Mouse (Mus musculus) midbrain, embryonic 16.5 days (tissue): ENCODE measurements around the gene Pitpnm2. TPM values are rescaled to one million over a fixed set of nuclear protein-coding genes. Genes with fewer than 3 reads are reported as not detected.

Experiments
- ATAC-seq: fragments of 200-750 bp; cut with Nextera tagmentation; 2 replicates; pipeline ENCODE4 v1.8.0; 2017; ENCODE audit warnings: moderate TSS enrichment
- H3K27ac ChIP-seq: fragments of 300-500 bp; sonication (generic); 2 replicates; pipeline ENCODE4 v1.5.1; 2014; ENCODE audit warnings: mild to moderate bottlenecking, low read length, mixed read lengths
- H3K27me3 ChIP-seq: fragments of 300-500 bp; sonication (generic); 2 replicates; pipeline ENCODE4 v1.6.1; 2014; ENCODE audit warnings: low read depth, low read length, mixed read lengths; ENCODE audit not compliant: control insufficient read depth, insufficient read depth
- H3K36me3 ChIP-seq: fragments of 300-500 bp; sonication (generic); 2 replicates; pipeline ENCODE4 v1.6.1; 2014; ENCODE audit warnings: mild to moderate bottlenecking, low read length, moderate library complexity, mixed read lengths; ENCODE audit not compliant: control insufficient read depth, insufficient read depth
- H3K4me1 ChIP-seq: fragments of 300-500 bp; sonication (generic); 2 replicates; pipeline ENCODE4 v1.6.1; 2014; ENCODE audit warnings: mild to moderate bottlenecking, low read length, mixed read lengths; ENCODE audit not compliant: control insufficient read depth, insufficient read depth
- H3K4me2 ChIP-seq: fragments of 300-500 bp; sonication (generic); 2 replicates; pipeline ENCODE4 v1.6.1; 2014; ENCODE audit warnings: mild to moderate bottlenecking, low read length, mixed read lengths
- H3K4me3 ChIP-seq: fragments of 300-500 bp; sonication (generic); 2 replicates; pipeline ENCODE4 v1.5.1; 2014; ENCODE audit warnings: low read depth, mild to moderate bottlenecking, low read length, moderate library complexity, mixed read lengths
- H3K9ac ChIP-seq: fragments of 300-500 bp; sonication (generic); 2 replicates; pipeline ENCODE4 v1.6.1; 2014; ENCODE audit warnings: low read depth, low read length, mixed read lengths
- H3K9me3 ChIP-seq: fragments of 300-500 bp; sonication (generic); replicated peaks from 2 replicates; pipeline ENCODE4 v1.6.1; 2014; ENCODE audit warnings: mild to moderate bottlenecking, low read length, mixed read lengths; ENCODE audit not compliant: control insufficient read depth, poor library complexity, severe bottlenecking
- WGBS: fragments of 180-500 bp; shearing (Covaris S2); extraction: QIAGEN DNeasy Blood & Tissue Kit; methylation state at CpG from one replicate; pipeline ENCODE4 v1.1.7; 2014; 5-methylcytosine and 5-hydroxymethylcytosine counted together
- polyA plus RNA-seq: library from polyadenylated mRNA; unstranded; fragments of >200 nt; fragmentation: Nextera tagmentation; extraction: Ambion mirVana; gene quantifications from 2 replicates; pipeline ENCODE4 v1.2.1, GENCODE M21; 2015

The Pitpnm2 gene
- polyA plus RNA-seq, 1 experiment from 2014 or later = 10.9 TPM

GRCm38 (mm10) chr5:124085513-124085912 lies 164.0 kb downstream of the Pitpnm2 start:
- ATAC-seq = no peak

GRCm38 (mm10) chr5:124084588-124085173 lies 164.9 kb downstream of the Pitpnm2 start:
- Histone ChIP-seq H3K4me3 (no peak overlapping the region), H3K4me2 (no peak overlapping the region), H3K9ac (no peak overlapping the region), H3K27me3 (no peaks in the 10 kb centered on the region; the same call in 1 of the 2 replicates), H3K36me3 (peaks cover 2% of the 10 kb centered on the region; the same call in 1 of the 2 replicates), H3K4me1 (no peaks in the 10 kb centered on the region), H3K9me3 (no peaks in the 10 kb centered on the region), H3K27ac (no peak overlapping the region)
- 0 out of 2 replicates have a peak, but pooled peaks have one; percentile 15 for ATAC-seq
- 39% methylated on average over 11 of the region's 11 CpGs for WGBS

More at GRCm38 (mm10) chr5:124085513-124085912, 164.0 kb downstream of the Pitpnm2 start:
- Histone ChIP-seq H3K4me1 (no peaks in the 10 kb centered on the region), H3K9me3 (no peaks in the 10 kb centered on the region), H3K36me3 (peaks cover 3% of the 10 kb centered on the region; the same call in 1 of the 2 replicates), H3K27ac (no peak overlapping the region), H3K27me3 (no peaks in the 10 kb centered on the region; the same call in 1 of the 2 replicates), H3K4me3 (no peak overlapping the region), H3K4me2 (no peak overlapping the region), H3K9ac (no peak overlapping the region)
- WGBS = 78% methylated on average over 3 of the region's 3 CpGs

DNA sequence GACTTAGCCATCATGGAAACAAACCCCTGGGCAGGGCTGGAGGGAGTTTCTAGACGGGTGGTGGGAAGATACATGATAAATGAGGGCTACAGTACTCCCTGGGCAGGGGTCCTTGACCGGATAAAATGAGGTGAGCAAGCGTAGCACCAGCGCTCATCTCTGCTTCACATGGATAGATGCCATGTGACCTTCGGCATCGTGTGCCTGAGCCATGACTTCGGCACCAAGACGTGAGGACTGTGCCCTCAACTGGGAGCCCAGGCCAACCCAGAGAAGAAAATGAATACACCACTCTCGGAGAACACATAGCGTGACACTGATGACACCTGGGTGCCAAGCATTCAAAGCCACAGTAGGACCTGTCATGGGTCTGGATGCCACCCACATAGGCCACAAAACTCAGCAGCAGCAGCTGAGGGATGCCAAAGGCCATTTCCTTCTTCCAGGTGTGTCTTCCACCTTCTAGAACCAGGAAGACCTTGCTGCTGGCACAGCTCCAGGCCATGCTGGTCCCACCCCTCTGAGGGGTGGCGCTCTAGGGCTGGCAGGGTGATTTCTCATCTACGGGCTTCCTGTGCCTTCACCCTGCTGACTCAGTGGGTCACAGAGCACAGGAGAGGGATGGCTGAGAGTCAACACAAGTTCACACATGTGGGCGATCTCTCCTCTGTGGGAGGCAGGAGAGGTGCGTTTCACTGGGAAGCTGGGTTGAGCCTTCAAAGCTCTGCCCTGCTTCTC lies 165.5 kb downstream of the Pitpnm2 start:
- H3K4me1 ChIP-seq = no peaks in the 10 kb centered on the region
- no peaks in the 10 kb centered on the region for H3K36me3 ChIP-seq
- no peak overlapping the region for H3K9ac ChIP-seq
- H3K4me2 ChIP-seq = no peak overlapping the region
- H3K9me3 ChIP-seq = no peaks in the 10 kb centered on the region
- no peak for ATAC-seq
- no peak overlapping the region for H3K4me3 ChIP-seq
- H3K27me3 ChIP-seq = no peaks in the 10 kb centered on the region; the same call in 1 of the 2 replicates
- 86% methylated on average over 14 of the region's 14 CpGs for WGBS
- H3K27ac ChIP-seq = no peak overlapping the region

- Histone ChIP-seq H3K36me3 (no peaks in the 10 kb centered on the region), H3K27me3 (no peaks in the 10 kb centered on the region; the same call in 1 of the 2 replicates), H3K27ac (no peak overlapping the region), H3K4me2 (no peak overlapping the region), H3K9ac (no peak overlapping the region), H3K9me3 (no peaks in the 10 kb centered on the region), H3K4me3 (no peak overlapping the region), H3K4me1 (no peaks in the 10 kb centered on the region)
- no peak for ATAC-seq
- WGBS = 90% methylated on average over 17 of the region's 17 CpGs
Measured at GRCm38 (mm10) chr5:124082941-124083688, 166.4 kb downstream of the Pitpnm2 start.

GRCm38 (mm10) chr5:124082447-124082846 lies 167.1 kb downstream of the Pitpnm2 start:
- Histone ChIP-seq H3K4me2 (no peak overlapping the region), H3K27ac (no peak overlapping the region), H3K9ac (no peak overlapping the region; the same call in 1 of the 2 replicates), H3K36me3 (no peaks in the 10 kb centered on the region), H3K4me1 (no peaks in the 10 kb centered on the region), H3K4me3 (no peak overlapping the region), H3K27me3 (no peaks in the 10 kb centered on the region; the same call in 1 of the 2 replicates), H3K9me3 (no peaks in the 10 kb centered on the region)
- WGBS = 92% methylated on average over 10 of the region's 10 CpGs
- no peak for ATAC-seq

DNA sequence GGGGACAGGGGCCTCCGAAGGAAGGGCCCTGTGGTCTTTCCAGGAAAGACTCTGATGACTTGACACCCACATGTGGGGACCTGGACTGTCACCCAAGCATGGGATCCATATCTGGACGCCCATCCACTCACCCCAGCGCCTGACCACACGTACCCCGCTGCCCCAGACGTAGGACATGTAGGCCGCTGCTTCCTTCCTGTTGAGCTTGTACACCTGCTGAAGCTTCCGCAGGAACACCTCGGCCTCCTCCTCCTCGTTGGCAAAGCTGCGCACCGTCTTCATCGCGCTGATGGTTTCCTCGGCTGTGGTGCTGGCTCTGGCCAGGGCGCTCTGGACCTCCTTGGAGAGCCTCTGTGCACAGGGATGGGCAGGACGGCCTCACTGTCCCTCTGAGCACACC lies 169.7 kb downstream of the Pitpnm2 start:
- Histone ChIP-seq H3K27ac (no peak overlapping the region), H3K4me1 (no peaks in the 10 kb centered on the region), H3K9me3 (no peaks in the 10 kb centered on the region), H3K9ac (no peak overlapping the region), H3K4me2 (no peak overlapping the region), H3K27me3 (no peaks in the 10 kb centered on the region), H3K36me3 (no peaks in the 10 kb centered on the region), H3K4me3 (no peak overlapping the region)
- WGBS = 94% methylated on average over 17 of the region's 17 CpGs
- ATAC-seq = no peak

DNA sequence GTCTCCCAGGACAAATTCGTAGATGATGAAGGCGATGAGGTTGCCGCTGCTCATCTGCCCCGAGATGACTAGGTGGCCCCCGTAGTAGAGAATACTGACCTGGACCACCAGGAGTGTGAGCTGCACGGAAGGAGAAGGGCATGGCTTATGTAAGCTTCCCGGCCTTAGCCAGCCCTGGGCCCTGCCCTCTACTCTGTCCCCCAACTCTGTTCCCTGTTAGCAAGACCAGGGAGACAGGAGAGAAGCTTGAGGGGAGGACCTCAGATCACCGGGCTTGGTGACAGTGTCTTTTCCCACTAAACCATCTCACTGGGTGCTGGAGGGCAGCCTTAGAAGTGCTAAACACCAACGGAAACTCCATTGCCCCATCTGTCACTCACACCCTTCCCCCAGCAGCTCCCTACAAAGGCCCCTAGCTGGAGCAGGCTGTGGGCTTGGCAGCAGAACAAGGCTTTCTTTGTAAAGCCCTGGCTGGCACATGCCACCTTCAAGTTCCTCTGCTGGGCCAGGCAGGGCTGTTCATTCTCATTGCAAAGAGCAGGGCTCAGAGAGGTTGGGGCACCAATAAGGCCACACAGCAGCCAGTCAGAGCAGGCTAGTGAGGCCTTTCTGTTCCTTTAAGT lies 170.7 kb downstream of the Pitpnm2 start:
- no peaks in the 10 kb centered on the region for H3K4me1 ChIP-seq
- no peaks in the 10 kb centered on the region for H3K36me3 ChIP-seq
- H3K27me3 ChIP-seq = no peaks in the 10 kb centered on the region
- no peak overlapping the region for H3K9ac ChIP-seq
- peak overlapping the region; percentile 60 for H3K27ac ChIP-seq
- H3K9me3 ChIP-seq = no peaks in the 10 kb centered on the region
- 63% methylated on average over 9 of the region's 9 CpGs for WGBS
- H3K4me3 ChIP-seq = no peak overlapping the region
- ATAC-seq = peak; percentile 81
- no peak overlapping the region for H3K4me2 ChIP-seq

DNA sequence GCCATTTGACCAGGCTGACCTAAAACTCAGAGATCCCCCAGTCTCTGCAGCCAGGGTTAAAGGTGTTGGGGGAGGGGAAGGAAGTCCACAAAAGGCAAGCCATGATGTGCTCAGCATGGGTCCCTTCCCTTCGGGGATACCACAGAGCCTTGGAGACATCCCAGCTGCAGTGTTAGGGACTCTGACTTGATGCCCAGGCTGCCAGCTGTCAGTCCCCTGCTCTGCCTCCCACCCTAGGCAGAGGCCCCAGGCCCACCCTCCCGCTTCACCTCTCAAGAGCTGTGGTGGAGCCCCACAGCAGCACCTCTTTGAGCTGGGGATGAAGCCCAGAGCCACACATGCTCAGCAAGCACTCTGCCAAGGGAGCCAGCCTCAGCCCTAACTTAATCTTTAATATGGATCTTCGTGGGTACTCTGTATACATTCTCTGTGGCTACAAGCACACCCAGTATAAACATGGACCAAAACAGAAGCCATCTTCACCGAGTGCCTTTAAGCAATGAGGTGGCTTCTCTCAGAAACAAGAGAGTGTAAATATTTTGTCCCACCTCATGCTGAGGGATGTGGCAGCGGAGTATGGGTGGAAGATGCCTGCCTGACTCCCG lies 171.6 kb downstream of the Pitpnm2 start:
- Histone ChIP-seq H3K27ac (no peak overlapping the region), H3K4me1 (no peaks in the 10 kb centered on the region), H3K9me3 (no peaks in the 10 kb centered on the region), H3K36me3 (no peaks in the 10 kb centered on the region), H3K27me3 (no peaks in the 10 kb centered on the region), H3K4me2 (no peak overlapping the region), H3K9ac (no peak overlapping the region), H3K4me3 (no peak overlapping the region)
- no peak for ATAC-seq
- 54% methylated on average over 6 of the region's 6 CpGs for WGBS
